Mouse (Mus musculus): ENCODE results near the gene Sec14l5.

Sec14l5 gene

GRCm38 (mm10) chr16:5145570-5145969 is 1.3 kb upstream of the Sec14l5 start:
- in situ Hi-C loops (cut with MboI; ENCODE audit: low pct_unique_long_range_greater_than_20kb in 1 of 2, low sequenced_read_pairs in 2 of 2, unreplicated experiment in 1 of 2): loop anchor here in 1 of 2 experiments (25.0 kb wide), 1 partner anchor 458 kb away; the partner anchor contains the start of gene Coro7

GRCm38 (mm10) chr16:5146367-5147036 is 407 bp upstream of the Sec14l5 start:
- in situ Hi-C loops (cut with MboI; ENCODE audit: low pct_unique_long_range_greater_than_20kb in 1 of 2, low sequenced_read_pairs in 2 of 2, unreplicated experiment in 1 of 2): loop anchor here in 1 of 2 experiments (25.0 kb wide), 1 partner anchor 459 kb away; the partner anchor contains the start of gene Coro7

GRCm38 (mm10) chr16:5150544-5150943 is 3.6 kb downstream of the Sec14l5 start:
- in situ Hi-C loops (cut with MboI; ENCODE audit: low pct_unique_long_range_greater_than_20kb in 1 of 2, low sequenced_read_pairs in 2 of 2, unreplicated experiment in 1 of 2): no loop called here

GRCm38 (mm10) chr16:5153299-5154026 is 6.6 kb downstream of the Sec14l5 start:
- in situ Hi-C loops (cut with MboI; ENCODE audit: low pct_unique_long_range_greater_than_20kb in 1 of 2, low sequenced_read_pairs in 2 of 2, unreplicated experiment in 1 of 2): no loop called here

- in situ Hi-C loops (cut with MboI; ENCODE audit: low pct_unique_long_range_greater_than_20kb in 1 of 2, low sequenced_read_pairs in 2 of 2, unreplicated experiment in 1 of 2): no loop called here
Measured at GRCm38 (mm10) chr16:5155014-5155413, 8.1 kb downstream of the Sec14l5 start.

- in situ Hi-C loops (cut with MboI; ENCODE audit: low pct_unique_long_range_greater_than_20kb in 1 of 2, low sequenced_read_pairs in 2 of 2, unreplicated experiment in 1 of 2): no loop called here
Measured at GRCm38 (mm10) chr16:5156495-5156894, 9.6 kb downstream of the Sec14l5 start.

- in situ Hi-C loops (cut with MboI; ENCODE audit: low pct_unique_long_range_greater_than_20kb in 1 of 2, low sequenced_read_pairs in 2 of 2, unreplicated experiment in 1 of 2): no loop called here
Measured at GRCm38 (mm10) chr16:5157113-5157512, 10.2 kb downstream of the Sec14l5 start.

- in situ Hi-C loops (cut with MboI; ENCODE audit: low pct_unique_long_range_greater_than_20kb in 1 of 2, low sequenced_read_pairs in 2 of 2, unreplicated experiment in 1 of 2): no loop called here
Measured at GRCm38 (mm10) chr16:5159248-5159647, 12.3 kb downstream of the Sec14l5 start.

GRCm38 (mm10) chr16:5164327-5164726 is 17.4 kb downstream of the Sec14l5 start:
- in situ Hi-C loops (cut with MboI; ENCODE audit: low pct_unique_long_range_greater_than_20kb in 1 of 2, low sequenced_read_pairs in 2 of 2, unreplicated experiment in 1 of 2): no loop called here

- in situ Hi-C loops (cut with MboI; ENCODE audit: low pct_unique_long_range_greater_than_20kb in 1 of 2, low sequenced_read_pairs in 2 of 2, unreplicated experiment in 1 of 2): no loop called here
Measured at GRCm38 (mm10) chr16:5168038-5168437, 21.1 kb downstream of the Sec14l5 start.

GRCm38 (mm10) chr16:5168829-5169228 is 21.9 kb downstream of the Sec14l5 start:
- in situ Hi-C loops (cut with MboI; ENCODE audit: low pct_unique_long_range_greater_than_20kb in 1 of 2, low sequenced_read_pairs in 2 of 2, unreplicated experiment in 1 of 2): no loop called here

- in situ Hi-C loops (cut with MboI; ENCODE audit: low pct_unique_long_range_greater_than_20kb in 1 of 2, low sequenced_read_pairs in 2 of 2, unreplicated experiment in 1 of 2): no loop called here
Measured at GRCm38 (mm10) chr16:5172636-5173035, 25.7 kb downstream of the Sec14l5 start.

- in situ Hi-C loops (cut with MboI; ENCODE audit: low pct_unique_long_range_greater_than_20kb in 1 of 2, low sequenced_read_pairs in 2 of 2, unreplicated experiment in 1 of 2): no loop called here
Measured at GRCm38 (mm10) chr16:5183310-5183975, 36.5 kb downstream of the Sec14l5 start.

GRCm38 (mm10) chr16:5184101-5184500 is 37.2 kb downstream of the Sec14l5 start:
- in situ Hi-C loops (cut with MboI; ENCODE audit: low pct_unique_long_range_greater_than_20kb in 1 of 2, low sequenced_read_pairs in 2 of 2, unreplicated experiment in 1 of 2): no loop called here

- in situ Hi-C loops (cut with MboI; ENCODE audit: low pct_unique_long_range_greater_than_20kb in 1 of 2, low sequenced_read_pairs in 2 of 2, unreplicated experiment in 1 of 2): no loop called here
Measured at GRCm38 (mm10) chr16:5184956-5185355, 38.0 kb downstream of the Sec14l5 start.

GRCm38 (mm10) chr16:5185691-5186090 is 38.8 kb downstream of the Sec14l5 start:
- in situ Hi-C loops (cut with MboI; ENCODE audit: low pct_unique_long_range_greater_than_20kb in 1 of 2, low sequenced_read_pairs in 2 of 2, unreplicated experiment in 1 of 2): no loop called here

GRCm38 (mm10) chr16:5186234-5186633 is 39.3 kb downstream of the Sec14l5 start:
- in situ Hi-C loops (cut with MboI; ENCODE audit: low pct_unique_long_range_greater_than_20kb in 1 of 2, low sequenced_read_pairs in 2 of 2, unreplicated experiment in 1 of 2): no loop called here

- in situ Hi-C loops (cut with MboI; ENCODE audit: low pct_unique_long_range_greater_than_20kb in 1 of 2, low sequenced_read_pairs in 2 of 2, unreplicated experiment in 1 of 2): no loop called here
Measured at GRCm38 (mm10) chr16:5195080-5195479, 48.2 kb downstream of the Sec14l5 start.

- in situ Hi-C loops (cut with MboI; ENCODE audit: low pct_unique_long_range_greater_than_20kb in 1 of 2, low sequenced_read_pairs in 2 of 2, unreplicated experiment in 1 of 2): no loop called here
Measured at GRCm38 (mm10) chr16:5202681-5203080, 55.8 kb downstream of the Sec14l5 start.
